Mouse (Mus musculus): Measurements from ENCODE around the gene Gm10197.
A peak's percentile ranks its signal among the peaks of the same experiment; 100 is the strongest.

The Gm10197 gene

DNA sequence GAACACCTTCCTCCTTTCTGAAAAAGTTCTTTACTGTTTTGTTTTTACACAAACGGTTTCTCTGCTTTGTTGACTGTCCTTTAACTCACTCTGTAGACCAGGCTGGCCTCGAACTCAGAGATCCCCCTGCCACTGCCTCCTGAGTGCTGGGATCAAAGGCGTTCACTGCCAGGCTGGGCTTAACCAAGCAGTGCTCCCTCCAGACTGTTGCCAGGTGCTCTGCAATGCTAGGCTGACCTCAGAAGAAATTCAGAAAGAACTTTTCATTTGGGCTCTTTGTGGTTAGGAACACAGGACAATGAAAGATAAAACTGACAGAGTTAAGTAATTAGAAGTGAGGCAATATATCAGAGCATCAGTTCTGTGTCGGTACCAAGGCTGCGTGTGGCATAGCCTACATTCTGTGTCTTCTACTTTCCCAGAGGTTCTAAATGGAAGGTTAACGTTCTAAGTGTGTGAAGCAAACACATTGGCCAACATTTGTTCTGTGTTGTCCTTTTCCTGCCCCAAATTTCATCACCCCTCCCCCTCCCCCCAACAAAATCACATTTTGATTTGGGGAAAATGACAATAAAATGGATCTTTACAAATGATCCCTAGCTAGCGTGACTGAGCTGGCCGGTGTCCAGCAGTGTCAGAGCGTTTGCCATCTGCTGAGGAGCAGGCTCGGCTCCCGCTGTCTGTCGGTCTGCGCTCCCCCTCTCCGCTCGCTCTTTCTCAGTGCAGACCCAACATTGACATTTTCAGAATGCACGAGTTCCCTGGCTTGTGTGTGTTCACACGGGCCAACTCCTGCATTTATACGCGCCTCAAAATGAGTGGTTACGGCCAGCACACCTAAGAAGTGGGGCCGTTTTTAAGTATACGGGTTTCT lies 12.2 kb downstream of the Gm10197 start:
- DNase-seq (ENCODE audit: low spot score in 2 of 2), result peak; percentile 68 to 88

DNA sequence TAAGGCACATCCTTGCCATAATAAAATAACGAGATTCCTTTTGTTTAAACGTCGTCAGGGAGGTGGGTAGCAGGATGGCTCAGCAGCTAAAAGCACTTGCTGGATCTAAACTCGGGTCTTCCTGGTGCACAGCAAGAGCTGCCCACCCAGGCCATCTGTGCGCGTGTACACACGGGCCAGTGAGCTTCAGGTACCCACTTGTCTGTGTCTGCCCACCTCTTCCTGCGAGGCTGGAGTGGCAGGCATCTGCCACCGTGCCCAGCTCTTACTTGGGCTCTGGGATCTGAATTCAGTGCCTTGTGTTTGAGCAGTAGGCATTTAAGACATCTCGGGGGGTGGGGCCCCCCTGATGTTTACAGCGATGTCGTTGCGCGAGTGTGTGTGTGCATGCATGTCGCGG lies 16.5 kb downstream of the Gm10197 start:
- no peak for DNase-seq (ENCODE audit: low spot score in 2 of 2)

DNA sequence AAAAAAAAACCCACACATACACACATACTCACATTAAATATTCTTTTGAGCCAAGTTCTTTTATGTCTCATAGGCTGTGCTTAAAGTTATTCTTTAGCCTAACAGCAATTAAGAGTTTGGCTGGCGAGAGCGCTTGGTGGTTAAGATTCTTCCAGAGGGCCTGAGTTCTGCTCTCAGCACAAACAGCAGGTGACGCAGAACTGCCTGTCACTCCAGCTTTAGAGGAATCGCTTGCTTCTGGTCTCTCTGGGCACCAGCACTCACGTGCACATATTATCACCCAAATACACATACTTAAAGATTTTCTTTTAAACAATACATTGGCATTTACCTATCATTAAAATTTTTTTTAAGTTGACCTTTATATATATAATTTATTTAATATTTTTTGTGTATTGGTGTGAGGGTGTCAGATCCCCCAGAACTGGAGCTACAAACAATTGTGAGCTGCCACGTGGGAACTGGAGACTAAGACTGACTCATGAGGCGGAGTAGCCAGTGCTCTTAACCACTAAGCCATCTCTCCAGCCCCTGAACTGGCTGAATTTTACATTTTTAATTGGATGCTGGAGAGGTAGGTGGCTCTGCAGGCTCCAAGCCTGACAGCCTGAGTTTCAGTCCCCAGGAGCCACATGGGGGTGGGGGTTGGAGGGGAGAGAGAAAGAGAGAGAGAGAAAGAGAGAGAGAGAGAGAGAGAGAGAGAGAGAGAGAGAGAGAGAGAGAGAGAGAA lies 17.1 kb downstream of the Gm10197 start:
- DNase-seq (ENCODE audit: low spot score in 2 of 2), result no peak

DNA sequence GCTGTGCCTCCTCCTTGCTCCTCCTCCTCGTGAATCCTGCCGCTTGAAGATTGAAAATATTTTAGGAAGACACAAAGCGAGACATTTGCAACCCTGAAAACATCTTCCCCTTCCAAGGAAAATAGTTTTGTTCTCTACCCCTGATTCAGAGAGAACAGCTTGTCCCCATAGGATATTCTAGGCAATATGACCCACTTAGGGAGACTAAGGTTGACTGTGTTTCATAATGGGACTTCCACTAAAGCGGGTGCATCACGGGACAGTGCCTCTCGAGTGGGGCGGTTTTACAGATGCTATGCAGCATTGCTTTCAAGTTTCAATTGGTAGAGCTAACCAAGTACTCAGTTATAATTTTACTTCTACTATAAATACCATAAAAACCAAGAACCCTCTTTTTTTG lies 17.7 kb downstream of the Gm10197 start:
- DNase-seq (ENCODE audit: low spot score in 2 of 2), result no peak

DNA sequence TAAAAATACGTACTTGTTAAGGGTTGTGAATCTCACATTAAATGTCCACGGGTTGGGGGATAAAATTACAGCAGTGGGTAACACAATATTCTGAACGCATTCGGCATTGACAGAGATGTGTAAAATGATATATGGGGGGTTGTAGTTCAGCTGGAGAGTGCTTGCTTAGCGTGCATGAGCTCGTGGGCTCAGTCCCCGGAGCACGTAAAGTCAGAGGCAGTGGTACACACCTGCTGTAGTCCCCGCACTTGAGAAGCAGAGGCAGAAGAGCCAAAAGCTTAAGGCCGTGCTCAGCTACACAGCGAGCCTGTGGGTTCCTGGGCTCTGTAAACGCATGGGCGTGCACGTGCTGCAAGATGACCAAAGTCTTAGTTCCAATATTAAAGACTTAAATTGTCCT lies 25.8 kb downstream of the Gm10197 start:
- DNase-seq (ENCODE audit: low spot score in 2 of 2), result no peak

DNA sequence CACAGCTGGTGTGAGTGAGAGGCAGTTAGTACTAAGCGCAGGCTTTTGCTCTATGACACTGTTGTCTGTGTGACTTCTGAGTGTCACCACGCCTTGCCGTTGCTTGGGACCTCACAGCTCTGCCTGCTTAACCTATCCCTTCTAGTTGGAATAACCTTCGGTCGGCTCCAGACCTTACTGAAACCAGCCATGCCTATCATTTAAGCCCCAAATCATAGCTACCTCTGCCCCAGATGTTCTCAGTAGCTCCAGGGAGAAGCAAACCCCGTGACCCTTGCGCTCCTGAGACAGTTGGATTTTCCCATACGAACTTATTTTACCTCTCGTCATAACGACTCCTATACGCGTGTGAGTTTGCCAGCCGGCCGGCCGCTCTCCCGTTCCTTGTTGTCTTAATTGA lies 27.5 kb downstream of the Gm10197 start:
- no peak for DNase-seq (ENCODE audit: low spot score in 2 of 2)

DNA sequence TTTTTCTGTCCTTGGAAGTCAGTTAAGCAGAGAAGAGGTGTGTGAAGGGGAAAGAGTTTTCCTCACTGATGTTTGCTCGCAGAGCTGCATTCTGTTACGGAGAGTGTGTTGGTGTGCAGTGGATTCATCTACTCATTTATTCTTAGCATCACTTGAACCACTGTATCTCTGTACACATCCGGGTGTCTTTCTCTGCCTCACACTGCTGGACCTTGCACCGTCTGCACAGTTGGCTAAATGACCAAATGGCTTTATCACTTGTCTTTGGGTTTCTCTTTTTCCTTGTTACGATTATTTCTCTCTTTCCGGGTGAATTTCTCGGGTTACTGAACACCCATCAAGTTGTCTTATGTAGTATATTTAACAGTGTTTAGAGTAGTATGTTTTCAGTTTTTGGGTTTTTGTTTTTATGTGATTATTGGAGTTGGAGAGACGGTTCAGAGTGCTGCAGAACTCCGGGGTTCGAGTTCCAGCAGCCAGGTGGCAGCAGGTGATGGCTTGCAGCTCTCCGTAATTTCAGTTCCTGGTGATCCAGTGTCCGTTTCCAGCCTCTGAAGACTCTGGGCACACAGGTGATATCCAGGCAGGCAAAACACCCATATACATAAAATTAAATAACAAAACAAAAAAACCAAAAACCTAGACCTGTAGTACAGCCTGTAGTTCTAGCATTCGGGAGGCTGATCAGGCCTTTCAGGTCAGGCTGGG lies 28.2 kb downstream of the Gm10197 start:
- DNase-seq (ENCODE audit: low spot score in 2 of 2), result no peak

DNA sequence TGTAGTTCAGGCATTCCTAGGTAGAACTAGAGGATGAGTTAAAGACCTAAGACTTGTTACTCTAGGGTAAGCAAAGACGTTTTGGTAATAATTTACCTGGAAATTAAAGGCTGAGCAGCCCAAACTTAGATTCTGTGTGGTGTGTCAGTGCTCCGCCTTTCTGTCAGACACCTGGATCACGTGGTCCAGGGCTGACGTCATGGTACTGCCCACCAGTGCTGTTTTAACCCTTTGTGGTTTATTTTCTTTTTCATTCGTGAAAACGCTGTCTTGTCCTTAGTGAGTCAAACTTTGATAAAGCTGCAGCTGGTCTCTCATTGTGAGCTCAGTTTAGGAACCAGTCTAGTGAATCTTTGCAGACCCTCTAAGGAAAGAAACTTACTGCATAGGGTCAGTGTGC lies 31.1 kb downstream of the Gm10197 start:
- no peak for DNase-seq (ENCODE audit: low spot score in 2 of 2)

DNA sequence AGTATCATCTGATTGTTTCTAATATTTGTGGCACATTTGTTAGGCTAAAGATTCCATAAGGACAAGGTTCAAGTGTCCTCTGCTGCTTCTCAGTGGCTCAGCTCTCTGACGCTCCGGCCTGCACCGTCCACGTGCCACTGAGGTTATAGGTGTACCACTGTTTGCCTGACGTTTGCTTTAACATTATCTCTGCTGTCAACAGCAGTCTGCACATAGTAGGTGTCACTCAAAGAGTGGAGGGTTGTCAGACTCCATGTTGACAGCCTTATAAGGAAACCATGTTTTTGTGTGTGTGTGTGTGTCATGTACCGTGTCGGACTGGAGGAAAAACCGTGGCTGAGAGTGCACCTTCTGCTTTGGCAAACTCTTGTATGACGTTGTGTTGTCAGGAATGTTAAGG lies 36.3 kb downstream of the Gm10197 start:
- no peak for DNase-seq (ENCODE audit: low spot score in 2 of 2)

DNA sequence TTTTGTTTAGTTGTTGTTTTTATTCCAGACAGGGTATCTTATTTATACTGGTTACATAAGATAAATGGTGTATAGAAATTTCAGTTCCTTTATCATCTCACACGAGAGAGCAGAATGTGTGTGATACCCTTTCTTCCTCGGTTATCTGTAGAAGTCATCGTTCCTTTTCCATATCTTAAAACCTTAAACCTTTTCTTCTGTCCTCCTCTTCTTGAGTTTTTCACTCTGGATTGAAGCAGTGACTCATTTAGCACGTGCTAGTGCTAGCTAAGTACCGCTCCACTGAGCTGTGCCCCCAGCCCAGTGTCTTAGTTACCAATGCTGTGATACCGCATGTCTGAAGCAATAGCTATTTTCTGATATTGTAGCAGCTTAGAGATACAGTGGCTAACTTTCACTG lies 37.8 kb downstream of the Gm10197 start:
- DNase-seq (ENCODE audit: low spot score in 2 of 2), result no peak

DNA sequence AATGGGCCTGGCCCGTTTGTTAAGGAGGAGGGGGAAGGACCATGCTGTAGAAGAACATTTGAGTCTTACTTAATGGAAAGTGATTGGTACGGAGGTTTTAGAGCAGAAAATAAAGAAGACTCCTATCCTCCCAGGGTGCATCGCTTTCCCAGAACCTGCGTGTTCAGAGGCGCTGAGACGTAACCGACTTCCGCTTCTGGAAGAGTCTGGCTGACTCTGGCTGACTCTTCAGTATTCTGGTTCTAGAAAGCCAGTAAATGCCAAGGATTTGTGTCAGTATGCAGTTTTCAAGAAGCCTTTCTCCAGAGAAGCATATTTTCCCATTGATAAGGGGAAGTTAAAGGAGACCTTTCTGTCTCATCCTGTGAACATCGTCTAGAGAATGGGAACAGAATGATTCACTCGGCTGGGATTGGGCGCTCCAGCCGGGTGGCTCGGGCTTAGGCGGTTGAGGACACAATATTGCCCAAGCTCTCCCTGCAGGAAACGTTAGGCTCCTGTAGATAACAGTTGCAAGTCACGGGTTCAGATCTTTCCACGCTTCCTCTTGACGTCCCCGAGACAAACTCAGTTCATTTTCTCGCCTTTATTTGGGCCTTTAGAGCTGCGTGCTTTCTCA lies 39.6 kb downstream of the Gm10197 start:
- no peak for DNase-seq (ENCODE audit: low spot score in 2 of 2)

DNA sequence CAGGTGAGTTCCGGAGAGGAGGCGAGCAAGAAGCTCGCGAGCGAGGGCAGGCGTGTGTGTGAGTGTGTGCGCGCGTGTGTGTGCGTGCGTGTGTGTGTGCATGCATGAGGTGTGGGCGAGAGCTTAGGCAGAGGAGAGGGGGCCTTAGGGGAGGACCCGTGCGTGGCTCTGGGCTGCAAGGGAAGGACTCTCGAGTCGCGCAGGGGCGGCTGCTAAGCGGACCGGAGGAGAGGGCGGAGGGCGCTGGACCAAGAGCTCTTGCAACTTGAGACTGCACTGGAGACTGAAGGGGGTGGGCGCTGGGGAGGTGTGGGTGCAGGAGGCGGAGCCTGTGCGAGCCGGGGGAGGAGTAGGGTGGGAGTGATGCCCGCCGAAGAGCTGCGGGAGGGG lies 41.6 kb downstream of the Gm10197 start:
- DNase-seq (ENCODE audit: low spot score in 2 of 2), result peak; percentile 46 to 61

DNA sequence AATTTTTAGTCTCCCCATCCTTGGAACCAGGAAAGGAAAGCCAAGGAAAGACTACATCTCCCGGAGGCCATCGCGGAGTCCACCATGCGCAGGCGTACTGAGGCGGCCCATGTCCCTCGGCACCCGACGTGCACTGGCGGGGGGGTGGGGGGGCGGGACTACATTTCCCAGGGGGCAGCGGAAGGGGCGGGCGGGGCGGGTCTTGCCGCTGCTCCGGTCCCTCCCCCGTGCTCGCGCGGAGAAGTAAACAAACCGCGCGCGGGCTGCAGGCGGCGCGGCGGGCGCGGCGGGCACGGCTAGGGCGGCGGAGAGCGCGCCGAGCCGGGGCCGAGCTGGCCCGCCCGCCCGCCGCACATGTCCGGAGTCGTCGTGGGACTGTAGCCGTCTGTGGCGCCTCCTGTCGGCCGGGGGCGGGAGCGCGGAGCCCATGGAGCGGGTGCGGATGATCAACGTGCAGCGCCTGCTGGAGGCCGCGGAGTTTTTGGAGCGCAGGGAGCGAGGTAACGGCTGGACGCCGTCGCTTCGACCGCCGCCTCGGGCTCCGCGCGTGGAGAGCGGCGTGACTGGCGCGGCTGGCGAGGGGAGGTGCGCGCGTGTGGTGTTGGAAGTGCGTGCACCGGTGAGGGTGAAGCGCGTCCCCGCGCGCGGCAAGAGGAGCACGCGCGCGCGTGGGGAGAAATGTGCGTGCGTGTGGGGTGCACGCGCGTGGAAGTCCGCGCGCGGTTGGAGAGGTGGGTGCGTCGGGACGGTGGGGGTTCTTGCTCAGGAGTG lies 42.2 kb downstream of the Gm10197 start:
- DNase-seq (ENCODE audit: low spot score in 2 of 2), result peak; percentile 86 to 96

DNA sequence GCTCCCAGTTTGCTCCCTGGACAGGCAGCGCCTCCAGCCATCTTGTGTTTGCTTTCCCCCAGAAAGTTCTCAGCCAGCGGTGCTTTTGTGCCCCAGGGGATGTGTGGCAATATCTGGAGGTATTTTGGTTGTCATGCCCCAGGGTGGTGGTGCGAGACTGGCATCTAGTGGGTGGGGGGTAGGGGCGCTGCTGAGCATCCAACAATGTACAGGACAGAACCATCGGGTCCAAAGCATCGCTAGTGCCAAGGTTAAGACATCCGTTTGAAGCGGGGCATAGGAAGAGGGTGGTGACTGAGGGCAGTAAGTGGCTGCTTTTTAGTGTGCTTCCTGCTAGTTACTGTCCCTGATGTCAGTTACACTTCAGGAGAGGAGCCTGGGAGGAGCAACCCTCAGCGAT lies 43.5 kb downstream of the Gm10197 start:
- no peak for DNase-seq (ENCODE audit: low spot score in 2 of 2)

DNA sequence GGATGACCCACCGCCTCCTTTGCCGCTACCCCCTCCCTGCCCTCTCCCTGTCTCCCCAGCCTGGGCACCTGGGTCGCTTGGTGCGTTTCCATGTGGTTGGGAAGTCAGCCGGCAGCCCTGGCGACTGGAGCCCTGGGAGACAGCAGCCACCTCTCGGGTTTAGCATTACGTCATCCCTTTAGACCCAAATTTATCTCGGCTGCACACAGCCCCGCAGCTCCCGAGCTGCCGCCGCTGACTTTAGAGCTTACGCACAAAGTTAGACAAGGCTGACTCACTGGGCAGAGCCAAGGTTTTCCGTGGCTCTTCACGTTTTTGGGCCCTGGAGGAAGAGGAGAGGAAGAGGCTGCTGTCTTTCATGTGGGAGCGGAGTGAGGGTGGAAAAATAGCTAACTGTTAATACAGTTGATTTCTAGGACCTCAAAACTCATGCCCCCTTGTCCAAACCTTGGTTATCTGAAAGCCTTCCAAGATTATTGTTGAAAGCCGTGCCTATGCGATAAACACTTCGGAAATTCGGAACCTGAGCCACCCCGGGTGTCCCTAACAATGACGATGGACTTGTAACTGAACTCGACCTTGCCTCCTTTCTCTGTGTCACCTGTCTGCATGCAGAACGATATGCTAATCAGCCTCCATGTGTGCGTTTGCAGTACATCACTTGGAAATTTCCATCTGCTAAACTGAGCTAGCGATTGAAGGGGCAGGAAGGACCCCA lies 45.8 kb downstream of the Gm10197 start:
- DNase-seq (ENCODE audit: low spot score in 2 of 2), result peak in 1 of 2 experiments; percentile 36

DNA sequence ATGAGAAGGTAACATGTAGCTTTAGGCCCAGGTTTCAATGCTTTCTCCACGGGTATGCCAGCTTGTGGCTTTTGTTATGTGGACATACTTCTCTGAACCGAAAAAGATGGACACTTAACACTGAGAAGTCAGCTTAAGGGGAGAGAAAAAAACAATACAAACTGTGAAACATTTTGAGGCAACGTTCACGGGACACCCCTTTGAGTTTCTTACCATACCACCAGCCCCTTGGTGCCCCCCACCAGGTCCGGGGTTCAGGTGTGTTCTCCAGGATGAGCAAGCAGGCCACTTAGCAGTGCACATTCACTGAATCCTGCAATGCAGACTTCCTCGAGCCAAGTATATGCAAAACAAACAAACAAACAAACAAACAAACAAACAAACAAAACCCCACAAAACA lies 46.7 kb downstream of the Gm10197 start:
- DNase-seq (ENCODE audit: low spot score in 2 of 2), result no peak

DNA sequence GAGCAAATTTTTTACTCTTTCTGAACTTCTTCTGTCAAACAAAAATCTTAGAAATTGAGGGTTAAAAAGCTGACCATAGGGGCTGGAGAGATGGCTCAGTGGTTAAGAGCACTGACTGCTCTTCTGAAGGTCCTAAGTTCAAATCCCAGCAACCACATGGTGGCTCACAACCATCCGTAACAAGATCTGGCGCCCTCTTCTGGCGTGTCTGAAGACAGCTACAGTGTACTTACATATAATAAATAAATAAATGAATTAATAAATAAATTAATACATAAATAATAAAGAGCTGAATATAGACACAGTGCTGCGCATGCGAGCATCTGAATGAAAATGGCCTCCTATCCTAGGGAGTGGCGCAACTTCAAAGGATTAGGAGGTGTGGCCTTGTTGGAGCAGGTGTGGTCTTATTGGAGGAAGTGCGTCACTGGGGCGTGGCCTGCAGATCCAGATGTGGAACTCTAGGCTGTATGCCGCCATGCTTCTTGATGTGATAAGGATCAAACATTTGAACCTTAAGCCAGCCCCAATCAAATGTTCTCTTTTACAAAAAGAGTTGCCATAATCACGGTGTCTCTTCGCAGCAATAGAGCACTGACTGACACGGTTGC lies 49.0 kb downstream of the Gm10197 start:
- no peak for DNase-seq (ENCODE audit: low spot score in 2 of 2)
